Mouse (Mus musculus) 3T3-L1 (cell line): ENCODE data around the gene Cd247.

Experiments
- DNase-seq: peaks from one replicate; pipeline ENCODE4 v3.0.0-alpha.2; 2015; ENCODE audit warnings: low read depth, low spot score

Gene Cd247

DNA sequence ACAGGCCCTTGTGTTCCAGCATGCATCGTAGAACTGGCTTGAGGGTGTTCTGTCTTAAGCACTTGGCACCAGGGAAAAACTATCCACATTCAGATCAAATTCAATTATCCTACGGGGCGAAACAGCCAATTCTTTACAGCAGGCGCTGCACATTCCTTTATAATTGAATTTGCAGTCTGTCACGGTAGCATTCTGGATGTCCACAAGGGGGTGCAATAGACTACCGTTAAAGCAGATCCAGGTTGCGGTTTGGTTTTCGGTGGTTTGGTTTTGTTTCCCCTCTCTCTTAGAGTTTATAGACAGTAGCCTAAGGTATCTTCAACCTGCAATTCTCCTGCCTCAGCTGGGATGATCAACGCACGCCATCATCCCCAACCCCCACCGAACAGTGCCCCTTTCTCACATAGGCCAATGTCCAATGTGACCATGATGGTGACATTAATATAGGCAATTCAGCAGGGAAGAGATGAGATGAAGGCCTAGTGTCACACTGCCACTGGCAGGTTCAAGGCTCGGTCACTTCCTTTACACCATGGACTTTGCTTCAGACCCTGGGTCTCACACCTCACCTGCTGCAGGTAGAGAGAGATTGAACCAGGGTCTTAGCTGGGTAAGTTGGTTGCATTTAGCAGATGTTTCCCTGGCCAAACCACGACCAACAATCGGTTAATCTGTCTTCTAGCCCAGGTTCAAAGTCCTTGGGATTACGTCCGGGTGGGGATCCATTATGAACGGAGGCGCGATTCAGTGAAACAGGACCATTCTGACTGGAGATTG is 12.8 kb upstream of the Cd247 start:
- DNase-seq, result peak; percentile 61

DNA sequence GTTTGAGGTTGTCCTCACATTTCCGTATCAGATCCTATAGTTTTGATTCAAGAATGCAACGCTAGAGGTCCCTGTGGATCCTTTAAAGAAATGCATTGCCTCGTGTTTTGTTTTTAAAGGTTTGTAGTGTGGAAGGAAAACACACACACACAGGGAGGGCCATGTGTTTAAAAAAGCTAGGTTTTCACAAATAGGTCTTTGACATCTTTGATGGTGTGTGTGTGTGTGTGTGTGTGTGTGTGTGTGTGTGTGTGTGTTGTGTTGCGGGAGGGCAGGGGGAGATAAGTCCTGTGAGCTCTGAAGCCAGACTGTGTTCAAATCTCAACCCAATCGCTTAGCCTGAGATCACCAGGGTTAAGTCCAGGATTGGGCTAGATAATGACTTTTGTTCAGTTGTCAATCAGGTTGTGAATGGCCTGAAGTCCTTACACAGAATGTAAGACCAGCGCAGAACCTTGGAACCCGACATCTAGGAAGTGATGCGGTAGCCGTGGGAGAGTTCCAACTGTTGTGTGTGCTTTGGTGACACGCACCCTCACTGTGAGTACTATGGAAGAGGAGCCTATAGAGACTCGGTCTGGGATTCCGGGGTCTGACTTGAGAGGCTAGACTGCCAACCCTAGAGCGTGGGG is 8.4 kb upstream of the Cd247 start:
- peak; percentile 78 for DNase-seq

DNA sequence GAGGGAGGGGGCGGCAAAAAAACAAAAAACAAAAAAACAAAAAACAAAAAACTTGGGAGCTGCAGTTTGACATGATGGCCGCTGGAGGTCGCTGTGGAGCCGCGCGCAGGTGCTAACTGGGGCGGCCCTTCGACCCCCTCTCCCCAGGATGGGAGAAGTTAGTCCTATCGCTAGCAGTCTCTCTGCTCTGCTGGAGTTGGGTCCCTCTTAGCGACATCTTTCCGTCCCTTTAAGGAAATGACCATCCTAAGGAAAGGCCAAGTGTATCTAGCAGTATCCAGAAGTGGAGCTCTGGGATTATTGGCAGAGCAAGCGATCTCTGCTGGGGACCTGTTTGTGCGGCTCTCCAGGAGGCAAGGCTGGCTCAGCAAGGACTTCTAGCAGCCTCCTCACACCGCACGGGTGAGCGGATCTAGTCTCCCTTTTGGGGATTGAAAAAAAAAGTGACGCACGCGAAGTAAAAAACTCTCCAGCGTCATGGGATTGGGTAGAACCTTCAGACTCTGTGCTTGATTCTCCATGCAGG is 7.8 kb upstream of the Cd247 start:
- no peak for DNase-seq

DNA sequence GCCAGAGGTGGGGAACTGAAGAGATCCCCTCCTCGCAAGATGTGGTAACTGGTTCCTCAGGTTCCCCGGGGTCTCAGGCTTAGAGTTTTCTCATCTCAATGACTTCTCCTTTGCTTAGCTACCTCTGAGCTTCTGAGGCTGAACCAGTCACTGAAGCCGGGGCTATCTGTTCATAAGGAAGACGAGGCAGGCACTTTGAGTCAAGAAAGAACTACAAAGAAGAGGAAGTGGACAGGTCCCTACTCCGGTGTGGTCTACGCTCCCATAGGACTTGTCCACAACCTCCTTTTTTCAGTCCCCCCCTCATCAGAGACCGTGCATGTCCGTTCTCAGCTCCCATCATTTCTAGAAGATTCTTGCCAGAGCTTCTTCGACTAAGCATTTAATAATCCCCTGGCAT is 7.1 kb upstream of the Cd247 start:
- no peak for DNase-seq

DNA sequence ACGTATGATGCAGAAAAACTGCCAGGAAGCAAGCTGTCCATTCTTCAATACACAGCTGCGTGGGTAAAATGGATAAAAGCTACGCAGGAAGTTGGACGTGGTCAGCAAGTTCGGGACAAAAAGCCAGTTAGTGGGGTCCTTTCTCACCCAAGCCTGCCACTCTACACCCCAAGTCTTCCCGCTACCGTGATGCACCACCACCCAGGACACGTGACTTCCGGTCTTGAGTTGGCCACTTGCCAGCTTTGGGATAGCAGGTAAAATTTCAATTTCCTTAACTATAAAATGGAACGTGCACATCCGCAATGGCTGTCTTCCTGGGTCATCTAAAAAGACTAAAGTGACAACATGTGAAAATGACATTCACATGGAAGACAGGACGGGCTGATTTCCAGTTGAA is 6.6 kb upstream of the Cd247 start:
- DNase-seq, result no peak

DNA sequence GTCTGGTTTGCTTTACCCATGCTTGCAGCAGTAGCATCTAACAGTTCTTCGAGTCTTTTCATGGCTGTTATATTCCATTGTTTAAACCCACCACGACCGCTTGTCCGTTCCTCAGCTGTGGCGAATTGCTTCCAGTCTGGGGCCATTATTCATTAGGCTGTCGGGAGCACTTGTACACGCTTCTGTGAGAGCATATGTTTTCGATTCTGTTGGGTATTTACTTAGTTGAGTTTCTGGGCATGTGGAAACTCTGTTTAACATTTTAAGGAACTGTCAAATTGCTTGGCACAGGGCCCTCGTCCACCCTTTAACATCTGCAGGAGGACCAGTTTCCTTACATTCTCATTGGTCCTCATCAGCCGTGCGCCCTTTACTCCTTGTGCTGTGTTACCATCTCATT is 2.2 kb upstream of the Cd247 start:
- DNase-seq, result peak; percentile 40

- DNase-seq, result no peak
Measured at GRCm38 (mm10) chr1:165789066-165789660, 682 bp downstream of the Cd247 start.

- DNase-seq, result peak; percentile 59
Measured at GRCm38 (mm10) chr1:165789963-165790362, 1.5 kb downstream of the Cd247 start.

DNA sequence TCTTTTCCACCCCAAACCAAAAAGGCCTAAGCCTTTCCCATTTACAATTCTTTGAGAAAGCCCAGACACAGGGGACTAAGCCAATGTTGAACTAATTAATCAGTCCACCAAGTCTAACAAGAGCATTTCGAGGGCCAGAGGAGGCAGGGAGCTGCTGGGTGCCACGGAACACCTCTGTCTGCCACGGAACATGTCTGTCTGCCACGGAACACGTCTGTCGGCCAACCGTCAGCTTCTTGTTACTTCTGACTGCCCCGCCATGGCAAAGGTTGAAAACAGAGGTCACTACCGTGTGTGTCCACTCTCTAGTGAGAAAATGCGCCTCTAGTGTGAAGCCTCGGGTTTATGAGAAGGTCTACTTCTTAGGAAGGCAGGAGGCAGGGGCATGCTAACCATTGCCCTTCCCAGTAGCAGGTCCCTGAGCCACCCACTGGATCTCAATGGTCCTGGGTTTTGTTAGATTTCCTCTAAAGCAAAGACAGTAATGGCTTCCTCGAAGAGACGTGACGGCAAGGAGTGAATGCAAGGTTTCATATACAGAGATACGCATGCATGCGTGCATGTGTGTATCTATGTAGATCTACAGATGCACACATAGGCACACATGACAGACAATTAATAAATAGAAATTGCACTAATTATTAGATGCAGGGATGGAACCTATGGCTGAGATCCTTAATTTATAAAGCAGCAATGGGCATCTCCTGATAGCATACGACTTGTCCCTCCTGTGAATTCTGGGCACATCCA is 2.2 kb downstream of the Cd247 start:
- DNase-seq, result no peak

- no peak for DNase-seq
Measured at GRCm38 (mm10) chr1:165791411-165791810, 2.9 kb downstream of the Cd247 start.

DNA sequence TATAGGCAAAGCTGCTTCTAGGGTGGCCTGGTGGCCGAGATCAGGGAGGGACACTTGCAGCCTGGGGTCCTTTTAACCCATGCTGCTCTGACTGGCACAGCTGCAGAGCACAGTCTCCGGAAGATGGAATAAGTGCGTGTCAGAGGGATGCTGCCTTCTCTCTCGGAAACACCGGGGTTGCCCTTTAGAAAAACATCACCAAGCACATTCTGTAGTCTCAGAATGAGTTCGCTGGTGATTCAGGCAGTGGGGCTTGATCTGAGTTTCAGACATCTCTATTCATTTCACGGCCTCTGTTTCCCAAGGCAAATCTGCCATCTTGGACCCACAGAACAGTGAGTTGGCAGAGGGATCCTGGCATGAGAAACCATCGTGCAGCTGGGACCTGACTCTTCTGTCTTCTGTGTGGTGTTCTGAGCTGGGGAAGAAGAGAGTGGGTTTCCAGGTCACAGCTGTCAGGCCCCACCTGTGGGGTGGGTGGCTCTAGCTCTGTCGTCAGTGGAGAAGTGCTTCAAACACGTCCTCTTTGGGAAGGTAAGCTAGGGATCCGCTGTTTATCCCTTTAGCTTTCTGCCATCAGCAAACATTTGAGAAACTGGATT is 13.3 kb downstream of the Cd247 start:
- no peak for DNase-seq

DNA sequence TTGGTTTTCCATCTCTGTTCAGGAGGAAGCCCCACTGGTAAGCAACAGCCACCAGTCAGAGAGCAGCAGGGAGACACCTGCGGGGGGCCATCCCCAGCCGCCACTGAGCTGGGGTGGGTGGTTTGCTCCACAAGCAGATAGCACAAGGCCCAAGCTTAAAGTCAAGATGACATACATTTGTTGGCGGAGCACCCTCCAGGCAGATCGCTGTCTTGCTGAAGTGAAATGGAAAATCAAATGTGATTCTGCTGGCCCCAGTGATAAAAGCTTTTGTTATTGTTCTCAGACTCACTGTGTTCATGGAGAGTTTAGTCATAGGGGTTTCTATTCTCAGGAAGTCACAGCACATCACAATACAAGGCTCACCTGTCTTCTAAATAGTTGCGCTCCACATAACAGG is 14.6 kb downstream of the Cd247 start:
- no peak for DNase-seq

DNA sequence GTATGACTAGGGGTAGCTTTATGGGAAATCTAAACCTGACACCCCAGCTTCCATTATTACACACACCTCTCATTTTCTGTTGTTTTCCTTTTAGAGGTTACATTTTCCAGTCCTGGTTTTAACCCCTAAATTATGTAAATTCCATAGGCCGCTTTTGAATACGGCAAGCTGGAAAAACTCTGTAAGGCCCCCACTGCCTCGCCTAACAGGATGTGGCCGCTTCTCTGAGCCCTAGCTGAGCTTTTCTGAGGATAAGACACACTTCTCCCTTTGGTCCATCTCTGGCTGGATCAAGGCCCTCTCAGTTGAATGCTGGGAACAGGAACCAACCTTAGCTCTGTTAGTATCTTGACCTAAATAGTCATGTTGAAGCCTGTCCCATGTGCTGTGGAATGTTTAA is 15.7 kb downstream of the Cd247 start:
- DNase-seq, result no peak

- DNase-seq, result no peak
Measured at GRCm38 (mm10) chr1:165810633-165811032, 22.2 kb downstream of the Cd247 start.

- no peak for DNase-seq
Measured at GRCm38 (mm10) chr1:165811170-165811569, 22.7 kb downstream of the Cd247 start.

DNA sequence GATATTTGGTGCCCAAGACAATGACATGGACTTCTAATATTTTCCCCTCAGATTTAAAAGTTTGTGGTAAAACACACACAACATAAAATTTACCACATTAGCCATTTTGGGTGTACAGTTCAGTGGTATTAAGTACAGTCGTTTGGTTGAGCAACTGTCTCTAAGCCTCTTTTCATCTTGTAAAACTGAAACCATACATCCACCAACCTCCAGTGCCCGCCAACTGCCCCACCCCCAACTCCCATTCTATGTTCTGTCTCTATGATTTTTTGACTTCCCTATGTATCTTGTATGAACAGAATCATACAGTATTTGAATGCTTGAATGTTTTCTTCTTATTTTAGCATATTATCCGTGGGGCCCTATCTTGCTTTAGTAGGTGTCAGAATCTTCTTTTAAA is 24.3 kb downstream of the Cd247 start:
- no peak for DNase-seq

DNA sequence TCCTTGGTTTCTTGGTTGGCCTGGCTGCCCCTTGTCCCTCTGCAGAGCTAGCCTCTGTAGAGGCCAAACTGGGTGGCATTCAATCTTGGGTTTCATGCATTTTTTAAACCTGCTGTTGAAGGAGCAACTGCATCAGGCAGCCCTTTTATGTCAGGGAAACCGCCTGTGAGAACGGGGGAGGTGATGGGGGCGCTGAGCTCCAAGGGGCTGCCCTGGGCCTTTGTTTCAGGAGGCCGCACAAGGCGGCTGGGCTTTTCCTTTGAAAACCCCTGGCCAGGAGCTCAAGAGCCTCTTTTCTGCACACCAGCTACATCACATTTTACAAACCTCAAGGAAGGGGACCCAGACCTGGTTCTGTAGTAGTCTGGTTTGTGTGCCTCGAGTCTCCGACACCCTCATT is 25.6 kb downstream of the Cd247 start:
- DNase-seq, result no peak

DNA sequence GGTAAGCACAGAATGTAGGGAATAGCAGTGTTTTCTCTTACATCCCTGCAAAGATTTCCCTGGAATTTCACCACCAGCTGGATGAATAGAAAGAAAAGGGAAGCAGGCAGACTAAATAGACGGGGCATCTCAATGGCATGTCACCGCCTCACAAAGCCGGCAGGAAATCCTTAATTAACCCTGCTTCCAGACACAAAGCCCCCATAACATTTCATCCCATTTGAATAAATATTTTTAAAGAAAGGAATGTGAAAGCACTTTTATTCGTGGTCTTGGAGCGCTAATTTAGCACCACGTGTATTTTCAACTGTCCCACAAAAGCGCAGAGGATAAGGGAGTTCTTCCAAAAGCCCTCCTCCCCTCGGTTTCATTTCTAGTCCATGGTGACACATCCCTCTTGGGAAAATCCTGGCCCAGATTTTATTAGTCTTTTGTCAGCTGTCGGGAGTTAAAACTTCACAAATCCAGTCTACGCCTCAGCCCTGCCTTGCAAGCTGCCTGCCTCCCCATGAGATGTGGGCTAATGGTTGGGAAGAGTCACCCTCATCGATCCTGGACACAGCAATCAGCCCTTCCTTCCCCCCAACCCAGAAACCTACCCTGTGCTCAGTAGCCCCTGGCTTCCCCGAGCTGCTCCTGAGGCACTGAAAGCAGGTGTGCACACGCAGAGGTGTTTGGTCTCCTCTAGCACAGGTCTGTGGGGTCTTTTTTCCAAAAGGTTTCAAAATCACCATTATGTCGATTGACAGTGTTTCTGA is 26.2 kb downstream of the Cd247 start:
- DNase-seq, result peak; percentile 9

- no peak for DNase-seq
Measured at GRCm38 (mm10) chr1:165816391-165816790, 27.9 kb downstream of the Cd247 start.

GRCm38 (mm10) chr1:165817264-165817663 is 28.8 kb downstream of the Cd247 start:
- DNase-seq, result no peak
